Mouse (Mus musculus): ENCODE data around the gene H1foo. TPM values are rescaled to one million over a fixed set of nuclear protein-coding genes. Genes with fewer than 3 reads are reported as not detected.

Gene H1foo
- polyA plus RNA-seq, 1 experiment from 2014 or later, result not detected

GRCm38 (mm10) chr6:115955169-115955568 is 10.4 kb downstream of the H1foo start:
- no peak overlapping the region for H3K4me2 ChIP-seq
- no peaks in the 10 kb centered on the region for H3K27me3 ChIP-seq
- no peaks in the 10 kb centered on the region for H3K36me3 ChIP-seq (ENCODE audit: poor library complexity, severe bottlenecking)
- no peaks in the 10 kb centered on the region for H3K9me3 ChIP-seq (replicated peaks)
- 78% methylated on average over 4 of the region's 4 CpGs for WGBS
- no peak overlapping the region for H3K4me3 ChIP-seq
- peaks cover 26% of the 10 kb centered on the region for H3K4me1 ChIP-seq
- no peak for ATAC-seq
- no peak overlapping the region for H3K27ac ChIP-seq
- H3K9ac ChIP-seq, result no peak overlapping the region

DNA sequence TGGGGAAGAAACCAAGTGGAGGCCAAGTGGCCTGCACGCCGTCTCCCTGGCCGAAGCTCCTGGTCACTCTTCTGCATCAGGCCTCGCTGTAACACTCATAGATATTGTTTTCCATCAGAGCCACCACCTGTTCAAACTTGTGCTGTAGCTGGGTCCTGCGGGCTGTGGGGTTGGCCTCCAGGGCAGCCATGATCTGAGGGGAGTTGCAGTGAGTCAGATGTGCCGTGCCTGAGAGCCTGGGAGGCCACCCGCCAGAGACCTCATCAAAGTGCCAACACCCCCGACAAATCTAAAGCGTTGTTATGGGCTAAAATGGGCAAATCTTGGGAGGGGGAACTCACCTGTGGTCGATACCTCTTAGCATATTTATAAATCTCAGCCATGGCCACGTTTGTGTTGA is 10.9 kb downstream of the H1foo start:
- Histone ChIP-seq H3K4me3 (no peak overlapping the region), H3K27ac (no peak overlapping the region), H3K9ac (no peak overlapping the region), H3K9me3 (replicated peaks) (no peaks in the 10 kb centered on the region), H3K27me3 (no peaks in the 10 kb centered on the region), H3K4me2 (no peak overlapping the region), H3K4me1 (peaks cover 26% of the 10 kb centered on the region), H3K36me3 (ENCODE audit: poor library complexity, severe bottlenecking) (no peaks in the 10 kb centered on the region)
- ATAC-seq, result no peak
- 85% methylated on average over 11 of the region's 11 CpGs for WGBS

- H3K4me3 ChIP-seq, result no peak overlapping the region
- H3K27ac ChIP-seq, result peak overlapping the region; percentile 78
- H3K4me1 ChIP-seq, result peaks cover 26% of the 10 kb centered on the region
- no peak overlapping the region for H3K9ac ChIP-seq
- H3K4me2 ChIP-seq, result no peak overlapping the region
- 87% methylated on average over 13 of the region's 13 CpGs for WGBS
- 0 out of 2 replicates have a peak, but pooled peaks have one; percentile 1 for ATAC-seq
- no peaks in the 10 kb centered on the region for H3K9me3 ChIP-seq (replicated peaks)
- no peaks in the 10 kb centered on the region for H3K36me3 ChIP-seq (ENCODE audit: poor library complexity, severe bottlenecking)
- no peaks in the 10 kb centered on the region for H3K27me3 ChIP-seq
These were observed 11.7 kb downstream of the H1foo start for GRCm38 (mm10) chr6:115956418-115956921.

DNA sequence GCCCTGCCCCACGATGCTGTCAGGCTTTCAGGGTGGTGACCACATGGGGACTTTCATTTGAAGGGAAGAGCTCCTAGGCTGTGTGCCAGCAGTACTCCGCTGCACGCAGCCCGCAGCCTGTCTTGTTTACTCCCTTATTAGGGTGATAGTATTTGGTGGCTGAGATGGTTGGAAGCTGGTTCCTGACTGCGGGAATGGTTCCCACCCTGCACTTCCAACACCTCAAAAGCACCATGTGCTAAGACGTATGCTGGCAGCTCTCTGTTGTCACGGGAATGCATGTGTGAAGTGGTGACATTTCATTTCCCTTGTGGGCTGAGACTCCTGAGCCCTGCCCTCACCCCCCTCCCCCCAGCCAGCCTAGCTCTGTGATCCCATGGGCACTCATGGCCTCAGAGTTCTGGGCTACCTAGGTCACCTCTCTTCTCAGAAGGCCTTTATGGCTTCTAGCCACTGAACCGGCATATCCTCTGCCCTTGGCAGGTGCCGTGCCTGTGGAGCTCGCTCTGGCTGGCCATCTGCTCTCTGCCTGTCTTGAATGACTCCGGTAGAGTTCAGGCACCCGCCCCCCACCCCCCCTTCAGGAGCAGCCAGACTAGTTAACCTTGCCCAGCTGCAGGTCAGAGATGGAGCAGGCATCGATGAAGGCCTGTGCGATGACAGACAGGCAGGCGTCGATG is 12.3 kb downstream of the H1foo start:
- no peaks in the 10 kb centered on the region for H3K36me3 ChIP-seq (ENCODE audit: poor library complexity, severe bottlenecking)
- peak; percentile 75 for ATAC-seq
- no peak overlapping the region for H3K4me2 ChIP-seq
- H3K9ac ChIP-seq, result no peak overlapping the region
- H3K27ac ChIP-seq, result peak overlapping the region; percentile 78
- no peaks in the 10 kb centered on the region for H3K27me3 ChIP-seq
- H3K9me3 ChIP-seq (replicated peaks), result no peaks in the 10 kb centered on the region
- H3K4me3 ChIP-seq, result no peak overlapping the region
- peaks cover 26% of the 10 kb centered on the region for H3K4me1 ChIP-seq
- WGBS, result 43% methylated on average over 16 of the region's 16 CpGs

GRCm38 (mm10) chr6:115957681-115958080 is 12.9 kb downstream of the H1foo start:
- no peaks in the 10 kb centered on the region for H3K36me3 ChIP-seq (ENCODE audit: poor library complexity, severe bottlenecking)
- no peak for ATAC-seq
- H3K9me3 ChIP-seq (replicated peaks), result no peaks in the 10 kb centered on the region
- H3K27me3 ChIP-seq, result no peaks in the 10 kb centered on the region
- WGBS, result 40% methylated on average over 5 of the region's 6 CpGs
- no peak overlapping the region for H3K4me2 ChIP-seq
- no peak overlapping the region for H3K4me3 ChIP-seq
- H3K9ac ChIP-seq, result no peak overlapping the region
- peak overlapping the region; percentile 78 for H3K27ac ChIP-seq
- peaks cover 26% of the 10 kb centered on the region for H3K4me1 ChIP-seq

DNA sequence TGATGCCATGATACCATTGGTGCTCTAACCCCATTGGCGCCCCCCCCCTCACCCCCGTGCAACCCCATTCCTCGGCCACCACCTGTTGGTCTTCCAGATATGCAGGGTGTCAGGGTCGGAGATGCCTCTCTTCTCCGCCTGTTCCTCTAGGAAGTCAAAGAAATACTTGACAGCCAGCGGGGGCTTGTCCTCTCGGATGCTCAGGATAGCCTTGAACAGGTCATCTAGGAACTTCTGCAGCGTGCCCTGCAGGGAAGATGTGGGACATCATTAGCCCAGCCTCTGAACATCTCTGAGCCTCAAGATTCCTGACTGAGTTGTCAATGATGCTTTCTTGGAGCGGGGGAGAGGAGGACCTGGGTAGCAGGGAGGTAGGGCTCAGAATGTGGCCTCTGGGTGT is 13.7 kb downstream of the H1foo start:
- 90% methylated on average over 9 of the region's 9 CpGs for WGBS

GRCm38 (mm10) chr6:115959151-115959691 is 14.5 kb downstream of the H1foo start:
- WGBS, result 85% methylated on average over 7 of the region's 7 CpGs
- Histone ChIP-seq H3K36me3 (ENCODE audit: poor library complexity, severe bottlenecking) (no peaks in the 10 kb centered on the region), H3K27ac (no peak overlapping the region), H3K4me1 (peaks cover 26% of the 10 kb centered on the region), H3K4me2 (no peak overlapping the region), H3K27me3 (no peaks in the 10 kb centered on the region), H3K9ac (no peak overlapping the region), H3K4me3 (no peak overlapping the region), H3K9me3 (replicated peaks) (no peaks in the 10 kb centered on the region)
- ATAC-seq, result no peak

More for the DNA sequence above, 13.7 kb downstream of the H1foo start:
- Histone ChIP-seq H3K9me3 (replicated peaks) (no peaks in the 10 kb centered on the region), H3K4me2 (no peak overlapping the region), H3K4me3 (no peak overlapping the region), H3K27ac (no peak overlapping the region), H3K4me1 (peaks cover 26% of the 10 kb centered on the region), H3K9ac (no peak overlapping the region), H3K36me3 (ENCODE audit: poor library complexity, severe bottlenecking) (no peaks in the 10 kb centered on the region), H3K27me3 (no peaks in the 10 kb centered on the region)
- ATAC-seq, result no peak

GRCm38 (mm10) chr6:115960322-115960721 is 15.6 kb downstream of the H1foo start:
- H3K4me3 ChIP-seq, result no peak overlapping the region
- 93% methylated on average over 19 of the region's 19 CpGs for WGBS
- no peaks in the 10 kb centered on the region for H3K27me3 ChIP-seq
- ATAC-seq, result no peak
- H3K4me2 ChIP-seq, result no peak overlapping the region
- no peak overlapping the region for H3K9ac ChIP-seq
- H3K4me1 ChIP-seq, result peaks cover 21% of the 10 kb centered on the region
- H3K9me3 ChIP-seq (replicated peaks), result no peaks in the 10 kb centered on the region
- H3K27ac ChIP-seq, result no peak overlapping the region
- H3K36me3 ChIP-seq (ENCODE audit: poor library complexity, severe bottlenecking), result no peaks in the 10 kb centered on the region

- Histone ChIP-seq H3K4me3 (no peak overlapping the region), H3K27me3 (no peaks in the 10 kb centered on the region), H3K9ac (no peak overlapping the region), H3K4me1 (peaks cover 15% of the 10 kb centered on the region), H3K9me3 (replicated peaks) (no peaks in the 10 kb centered on the region), H3K4me2 (no peak overlapping the region), H3K27ac (no peak overlapping the region), H3K36me3 (ENCODE audit: poor library complexity, severe bottlenecking) (no peaks in the 10 kb centered on the region)
- ATAC-seq, result no peak
- WGBS, result 85% methylated on average over 3 of the region's 3 CpGs
These were observed 17.0 kb downstream of the H1foo start for GRCm38 (mm10) chr6:115961743-115962142.

- Histone ChIP-seq H3K4me1 (peaks cover 7% of the 10 kb centered on the region; the same call in 1 of the 2 replicates), H3K9me3 (replicated peaks) (no peaks in the 10 kb centered on the region), H3K9ac (no peak overlapping the region), H3K36me3 (ENCODE audit: poor library complexity, severe bottlenecking) (no peaks in the 10 kb centered on the region), H3K27ac (no peak overlapping the region), H3K4me3 (no peak overlapping the region), H3K4me2 (no peak overlapping the region), H3K27me3 (no peaks in the 10 kb centered on the region)
- 28% methylated on average over 23 of the region's 23 CpGs for WGBS
- 0 out of 2 replicates have a peak, but pooled peaks have one; percentile 19 for ATAC-seq
These were observed 17.8 kb downstream of the H1foo start for GRCm38 (mm10) chr6:115962439-115963085.

DNA sequence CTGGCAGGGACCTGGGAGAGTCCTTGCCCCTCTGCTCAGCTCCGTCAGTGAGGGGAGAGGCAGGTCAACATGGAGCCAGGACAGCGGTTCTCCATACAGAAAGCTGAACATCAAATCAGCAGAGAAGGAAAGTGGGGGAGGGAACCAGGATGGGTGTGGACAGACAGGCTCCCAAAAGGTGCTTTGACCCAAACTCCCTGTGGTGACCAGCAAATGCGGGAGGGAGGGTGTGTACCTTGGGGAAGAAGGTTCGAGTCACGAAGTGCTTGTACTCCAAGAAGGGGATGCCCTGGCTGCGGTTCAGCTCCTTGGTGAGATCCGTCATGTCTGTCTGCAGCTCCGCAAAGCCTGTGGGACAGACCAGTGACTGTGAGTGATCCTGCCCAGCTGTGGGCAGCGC is 18.9 kb downstream of the H1foo start:
- no peak for ATAC-seq
- Histone ChIP-seq H3K9me3 (replicated peaks) (no peaks in the 10 kb centered on the region), H3K27me3 (no peaks in the 10 kb centered on the region), H3K27ac (no peak overlapping the region), H3K4me3 (no peak overlapping the region), H3K4me2 (no peak overlapping the region), H3K36me3 (ENCODE audit: poor library complexity, severe bottlenecking) (no peaks in the 10 kb centered on the region), H3K9ac (no peak overlapping the region), H3K4me1 (peaks cover 9% of the 10 kb centered on the region)
- WGBS, result 81% methylated on average over 9 of the region's 9 CpGs

- ATAC-seq, result no peak
- H3K4me2 ChIP-seq, result no peak overlapping the region
- H3K4me1 ChIP-seq, result peaks cover 28% of the 10 kb centered on the region
- no peak overlapping the region for H3K4me3 ChIP-seq
- no peak overlapping the region for H3K9ac ChIP-seq
- no peaks in the 10 kb centered on the region for H3K36me3 ChIP-seq (ENCODE audit: poor library complexity, severe bottlenecking)
- no peaks in the 10 kb centered on the region for H3K9me3 ChIP-seq (replicated peaks)
- 95% methylated on average over 19 of the region's 19 CpGs for WGBS
- H3K27me3 ChIP-seq, result no peaks in the 10 kb centered on the region
- no peak overlapping the region for H3K27ac ChIP-seq
These were observed 21.7 kb downstream of the H1foo start for GRCm38 (mm10) chr6:115966227-115966966.

Measured in forebrain, embryonic 13.5 days (tissue).